Mouse (Mus musculus) forebrain, embryonic 11.5 days (tissue): ENCODE data around the gene Glis1. TPM values are rescaled to one million over a fixed set of nuclear protein-coding genes. Genes with fewer than 3 reads are reported as not detected.
"Not testable (repeated sequence)": the region's sequence is repeated elsewhere in the genome, so short reads cannot be mapped to it uniquely, and the experiment has no call there.

Source experiments
- ATAC-seq: fragments of 200-750 bp; cut with Nextera tagmentation; replicated peaks from 2 replicates; pipeline ENCODE4 v1.8.0; 2017; ENCODE audit warnings: moderate TSS enrichment; ENCODE audit not compliant: low FRiP score
- DNase-seq: peaks from one replicate; pipeline ENCODE4 v3.0.0-alpha.2; 2017; ENCODE audit warnings: low spot score
- H3K27ac ChIP-seq: fragments of 300-500 bp; sonication (generic); 2 replicates; pipeline ENCODE4 v1.5.1; 2014; ENCODE audit warnings: low read depth, low read length
- H3K27me3 ChIP-seq: fragments of 300-500 bp; sonication (generic); 2 replicates; pipeline ENCODE4 v1.6.1; 2014; ENCODE audit warnings: mild to moderate bottlenecking, low read length, mixed read lengths; ENCODE audit not compliant: control insufficient read depth, insufficient read depth
- H3K36me3 ChIP-seq: fragments of 300-500 bp; sonication (generic); 2 replicates; pipeline ENCODE4 v1.6.1; 2014; ENCODE audit warnings: mild to moderate bottlenecking, low read length, moderate library complexity, mixed read lengths; ENCODE audit not compliant: control insufficient read depth, insufficient read depth
- H3K4me1 ChIP-seq: fragments of 300-500 bp; sonication (generic); replicated peaks from 2 replicates; pipeline ENCODE4 v1.6.1; 2014; ENCODE audit warnings: low read length, mixed read lengths; ENCODE audit not compliant: control insufficient read depth, insufficient read depth
- H3K4me2 ChIP-seq: fragments of 300-500 bp; sonication (generic); 2 replicates; pipeline ENCODE4 v1.6.1; 2014; ENCODE audit warnings: low read depth, mild to moderate bottlenecking, low read length, moderate library complexity, mixed read lengths; ENCODE audit not compliant: severe bottlenecking
- H3K4me3 ChIP-seq: fragments of 300-500 bp; sonication (generic); 2 replicates; pipeline ENCODE4 v1.5.1; 2014; ENCODE audit warnings: low read depth, low read length
- H3K9ac ChIP-seq: fragments of 300-500 bp; sonication (generic); 2 replicates; pipeline ENCODE4 v1.6.1; 2014; ENCODE audit warnings: low read length
- H3K9me3 ChIP-seq: fragments of 300-500 bp; sonication (generic); 2 replicates; pipeline ENCODE4 v1.6.1; 2016; ENCODE audit warnings: low read length, mixed read lengths; ENCODE audit not compliant: control insufficient read depth
- WGBS: fragments of 180-500 bp; shearing (Covaris S2); extraction: QIAGEN DNeasy Blood & Tissue Kit; methylation state at CpG from one replicate; pipeline ENCODE4 v1.1.7; 2014; 5-methylcytosine and 5-hydroxymethylcytosine counted together
- polyA plus RNA-seq: library from polyadenylated mRNA; unstranded; fragments of >200 nt; fragmentation: Nextera tagmentation; extraction: Ambion mirVana; gene quantifications from 2 replicates; pipeline ENCODE4 v1.2.1, GENCODE M21; 2014

The Glis1 gene
- polyA plus RNA-seq, 1 experiment from 2014 or later = 5.5 TPM

GRCm38 (mm10) chr4:107598581-107598958 is 164.2 kb downstream of the Glis1 start:
- not testable (repeated sequence) for H3K27me3 ChIP-seq, H3K4me2 ChIP-seq, H3K4me1 ChIP-seq, H3K27ac ChIP-seq, H3K9ac ChIP-seq, ATAC-seq, H3K4me3 ChIP-seq, H3K9me3 ChIP-seq, H3K36me3 ChIP-seq, DNase-seq
- WGBS = 87% methylated on average over 5 of the region's 5 CpGs

GRCm38 (mm10) chr4:107602284-107602683 is 167.9 kb downstream of the Glis1 start:
- no peak overlapping the region for H3K4me3 ChIP-seq
- H3K9me3 ChIP-seq = no peaks in the 10 kb centered on the region
- WGBS = 82% methylated on average over 7 of the region's 7 CpGs
- H3K9ac ChIP-seq = no peak overlapping the region
- no peak for DNase-seq
- H3K27me3 ChIP-seq = no peaks in the 10 kb centered on the region
- ATAC-seq = no peak
- no peak overlapping the region for H3K4me2 ChIP-seq
- no peaks in the 10 kb centered on the region for H3K36me3 ChIP-seq
- peaks cover 10% of the 10 kb centered on the region for H3K4me1 ChIP-seq
- no peak overlapping the region for H3K27ac ChIP-seq

GRCm38 (mm10) chr4:107602787-107603186 is 168.4 kb downstream of the Glis1 start:
- 87% methylated on average over 14 of the region's 14 CpGs for WGBS
- DNase-seq = no peak
- H3K4me1 ChIP-seq = peaks cover 9% of the 10 kb centered on the region

GRCm38 (mm10) chr4:107603208-107603607 is 168.8 kb downstream of the Glis1 start:
- Histone ChIP-seq H3K9me3 (no peaks in the 10 kb centered on the region), H3K27ac (no peak overlapping the region), H3K27me3 (no peaks in the 10 kb centered on the region), H3K4me2 (no peak overlapping the region), H3K4me3 (no peak overlapping the region), H3K4me1 (peaks cover 5% of the 10 kb centered on the region; the same call in 1 of the 2 replicates), H3K36me3 (no peaks in the 10 kb centered on the region), H3K9ac (no peak overlapping the region)
- 94% methylated on average over 7 of the region's 7 CpGs for WGBS
- DNase-seq (no peak), ATAC-seq (no peak)

More at GRCm38 (mm10) chr4:107602787-107603186, 168.4 kb downstream of the Glis1 start:
- Histone ChIP-seq H3K9ac (no peak overlapping the region), H3K4me3 (no peak overlapping the region), H3K27me3 (no peaks in the 10 kb centered on the region), H3K9me3 (no peaks in the 10 kb centered on the region), H3K4me2 (no peak overlapping the region), H3K36me3 (no peaks in the 10 kb centered on the region), H3K27ac (no peak overlapping the region)
- ATAC-seq = no peak

- 82% methylated on average over 17 of the region's 17 CpGs for WGBS
- ATAC-seq (no peak), DNase-seq (no peak)
- H3K9me3 ChIP-seq = no peaks in the 10 kb centered on the region
- H3K4me2 ChIP-seq = no peak overlapping the region
- 0 out of 2 replicates have a peak, but pooled peaks cover 3% of the 10 kb centered on the region for H3K4me1 ChIP-seq
- H3K27ac ChIP-seq = no peak overlapping the region
- no peaks in the 10 kb centered on the region for H3K36me3 ChIP-seq
- H3K4me3 ChIP-seq = no peak overlapping the region
- H3K27me3 ChIP-seq = no peaks in the 10 kb centered on the region
- H3K9ac ChIP-seq = no peak overlapping the region
Measured at GRCm38 (mm10) chr4:107605964-107606602, 171.7 kb downstream of the Glis1 start.

GRCm38 (mm10) chr4:107609775-107610174 is 175.4 kb downstream of the Glis1 start:
- 77% methylated on average over 8 of the region's 8 CpGs for WGBS
- Histone ChIP-seq H3K4me1 (0 out of 2 replicates have a peak, but pooled peaks cover 3% of the 10 kb centered on the region), H3K27me3 (no peaks in the 10 kb centered on the region), H3K27ac (no peak overlapping the region), H3K36me3 (no peaks in the 10 kb centered on the region), H3K4me2 (no peak overlapping the region), H3K9me3 (no peaks in the 10 kb centered on the region), H3K9ac (no peak overlapping the region), H3K4me3 (no peak overlapping the region)
- DNase-seq = no peak
- ATAC-seq = no peak

GRCm38 (mm10) chr4:107611888-107612650 is 177.7 kb downstream of the Glis1 start:
- no peaks in the 10 kb centered on the region for H3K9me3 ChIP-seq
- ATAC-seq (no peak), DNase-seq (no peak)
- no peak overlapping the region for H3K9ac ChIP-seq
- no peak overlapping the region for H3K27ac ChIP-seq
- no peak overlapping the region for H3K4me2 ChIP-seq
- H3K27me3 ChIP-seq = no peaks in the 10 kb centered on the region
- H3K36me3 ChIP-seq = no peaks in the 10 kb centered on the region
- H3K4me3 ChIP-seq = no peak overlapping the region
- 76% methylated on average over 9 of the region's 9 CpGs for WGBS
- no peaks in the 10 kb centered on the region for H3K4me1 ChIP-seq

GRCm38 (mm10) chr4:107617596-107618230 is 183.3 kb downstream of the Glis1 start:
- Histone ChIP-seq H3K36me3 (no peaks in the 10 kb centered on the region), H3K4me1 (no peaks in the 10 kb centered on the region), H3K27ac (no peak overlapping the region), H3K9ac (no peak overlapping the region), H3K27me3 (no peaks in the 10 kb centered on the region; the same call in 1 of the 2 replicates), H3K4me2 (no peak overlapping the region), H3K9me3 (no peaks in the 10 kb centered on the region), H3K4me3 (no peak overlapping the region)
- DNase-seq (no peak), ATAC-seq (no peak)
- WGBS = 72% methylated on average over 6 of the region's 6 CpGs
